Mouse (Mus musculus) lung, postnatal 36 days (tissue): ENCODE data around the gene Vmn2r85.
"Not testable (repeated sequence)": the region's sequence is repeated elsewhere in the genome, so short reads cannot be mapped to it uniquely, and the experiment has no call there.

Experiments
- DNase-seq: peaks from one replicate; pipeline ENCODE4 v3.0.0; 2022; ENCODE audit warnings: mixed read lengths

Gene Vmn2r85

DNA sequence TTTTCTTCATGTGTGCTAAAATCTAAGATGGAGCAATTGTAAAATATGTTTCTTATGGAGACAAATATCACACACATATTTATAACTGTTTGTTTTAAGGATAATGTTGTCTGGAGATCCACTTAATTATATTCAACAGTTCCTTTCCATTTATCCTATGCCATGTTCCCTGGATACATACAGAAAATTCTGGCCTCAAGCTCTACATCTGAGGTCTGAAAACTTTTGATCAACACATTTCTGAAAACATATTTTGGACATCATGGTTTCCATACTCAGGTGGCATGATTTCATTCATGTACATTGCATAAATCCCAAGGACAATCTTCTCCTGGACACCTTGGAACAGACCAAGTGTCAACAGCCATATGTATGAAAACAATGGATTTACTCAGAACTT, at the start of gene Vmn2r85:
TSS of gene Vmn2r85 (minus strand) at position 101 of the 400 bp plus-strand sequence.
- not testable (repeated sequence) for DNase-seq

DNA sequence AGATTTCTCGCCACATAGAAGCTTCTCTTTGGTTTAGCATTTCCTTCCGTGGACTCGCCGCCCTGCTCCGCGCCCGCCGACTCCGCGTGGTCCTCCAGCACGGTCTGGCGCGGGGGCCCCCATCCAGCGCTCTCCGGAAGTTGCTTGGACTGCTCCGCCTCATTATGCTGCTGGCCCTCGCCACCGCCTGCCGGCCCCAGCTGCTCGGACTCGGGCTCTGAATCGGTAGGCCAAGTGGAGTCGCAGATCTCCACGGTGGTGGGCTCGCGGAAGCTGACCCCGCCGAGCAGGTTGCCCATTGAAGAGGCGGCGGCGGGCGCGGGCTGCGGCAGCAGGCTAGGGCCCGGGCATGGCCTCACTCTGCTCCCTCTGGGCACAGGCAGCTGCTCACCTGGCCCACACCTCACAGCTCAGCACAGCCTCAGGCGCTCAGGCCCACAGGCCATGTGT, 40.8 kb upstream of the Vmn2r85 start:
- DNase-seq: no peak

DNA sequence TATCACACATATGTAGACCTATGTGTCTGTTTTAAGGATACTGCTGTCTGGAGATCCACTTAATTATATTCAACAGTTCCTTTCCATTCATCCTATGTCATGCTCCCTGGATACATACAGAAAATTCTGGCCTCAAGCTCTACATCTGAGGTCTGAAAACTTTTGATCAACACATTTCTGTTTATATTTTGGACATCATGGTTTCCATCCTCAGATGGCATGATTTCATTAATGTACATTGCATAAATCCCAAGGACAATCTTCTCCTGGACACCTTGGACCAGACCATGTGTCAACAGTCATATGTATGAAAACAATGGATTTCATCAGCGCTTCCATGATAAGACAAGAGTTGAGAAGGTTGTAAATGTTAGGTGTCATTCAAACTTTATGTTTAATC, 26.4 kb upstream of the Vmn2r85 start, which contains the start of gene Vmn2r86:
TSS of gene Vmn2r86 (minus strand) at position 101 of the 400 bp plus-strand sequence.
- not testable (repeated sequence) for DNase-seq

DNA sequence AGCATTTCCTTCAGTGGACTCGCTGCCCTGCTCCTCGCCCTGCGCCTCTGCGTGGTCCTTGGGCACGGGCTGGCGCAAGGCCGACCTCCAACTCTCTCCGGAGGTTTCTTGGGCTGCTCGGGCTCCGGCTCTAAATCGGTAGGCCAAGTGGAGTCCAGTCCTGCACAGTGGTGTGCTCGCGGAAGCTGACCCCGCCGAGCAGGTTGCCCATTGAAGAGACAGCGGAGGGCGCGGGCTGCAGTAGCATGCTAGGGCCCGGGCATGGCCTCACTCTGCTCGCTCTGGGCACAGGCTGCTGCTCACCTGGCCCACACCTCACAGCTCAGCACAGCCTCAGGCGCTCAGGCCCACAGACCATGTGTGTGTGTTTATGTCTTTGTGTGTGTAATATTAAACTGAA, 15.3 kb upstream of the Vmn2r85 start:
- DNase-seq: no peak

DNA sequence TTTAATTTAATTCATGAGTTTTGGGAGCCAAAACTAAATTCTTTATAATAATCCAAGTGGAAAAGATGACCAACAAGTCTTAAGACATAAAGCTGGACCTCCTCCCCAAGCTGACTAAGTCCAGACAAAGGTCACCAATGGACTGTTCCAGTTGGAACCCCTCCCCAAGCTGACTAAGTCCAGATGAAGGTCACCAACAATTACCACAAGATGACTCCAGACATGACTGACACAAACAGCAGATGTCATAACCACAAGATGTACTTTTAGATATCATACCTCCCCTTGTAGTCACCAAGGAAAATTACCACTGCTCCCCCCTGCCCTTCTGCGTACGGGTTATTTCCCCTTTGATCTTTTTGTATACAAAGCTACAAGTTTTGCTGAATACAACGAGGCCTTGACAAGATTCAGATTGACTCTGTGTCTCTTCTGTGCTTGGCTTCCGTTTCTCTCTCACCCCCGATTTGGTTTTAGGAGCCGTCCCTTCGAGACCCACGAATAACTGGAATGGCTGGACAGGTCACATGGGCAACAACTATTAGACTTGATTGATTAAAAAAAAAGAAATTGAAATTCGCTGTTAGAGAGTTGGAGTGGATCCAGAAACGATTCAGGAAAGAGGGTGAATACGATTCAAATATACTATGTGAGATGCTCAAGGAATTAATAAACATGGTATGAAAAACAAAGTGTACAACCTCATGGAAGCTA, 4.8 kb upstream of the Vmn2r85 start:
- DNase-seq: not testable (repeated sequence)

DNA sequence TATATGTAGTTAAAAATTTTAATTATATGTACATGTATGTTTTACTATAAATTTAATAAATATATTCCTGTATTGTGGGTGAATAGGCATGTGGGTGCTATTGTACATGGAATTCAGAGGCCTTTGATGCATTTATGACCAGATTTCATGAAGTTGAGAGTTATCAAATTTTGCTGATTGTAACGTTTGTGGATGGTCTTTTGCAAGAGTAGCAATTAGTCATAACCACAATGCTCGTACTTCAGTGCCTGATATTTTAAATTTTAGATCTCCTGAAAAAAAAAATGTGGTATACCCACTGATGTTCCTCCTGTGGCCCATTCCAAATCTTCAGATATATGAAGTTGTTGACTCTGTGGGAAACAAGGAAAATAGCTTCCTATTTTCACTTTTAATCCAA, 7.1 kb downstream of the Vmn2r85 start:
- not testable (repeated sequence) for DNase-seq

DNA sequence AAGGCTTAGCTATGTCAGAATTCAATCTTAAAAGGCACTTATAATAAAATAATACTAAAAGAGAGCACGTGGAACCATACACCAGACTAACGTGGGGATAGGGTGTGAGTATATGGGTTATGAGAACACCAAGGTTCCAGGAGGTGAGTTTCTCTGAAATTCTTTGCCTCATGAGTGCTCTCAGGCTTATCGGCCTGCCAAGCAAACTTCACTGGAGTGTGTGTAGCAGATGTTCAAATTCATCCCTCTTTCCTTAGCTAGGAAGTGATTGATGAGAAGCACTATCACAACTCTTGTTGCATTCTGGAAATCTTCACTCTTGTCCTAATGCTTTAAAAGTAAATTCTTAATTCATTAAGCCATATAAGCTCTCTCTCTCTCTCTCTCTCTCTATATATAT, 9.1 kb downstream of the Vmn2r85 start:
- no peak for DNase-seq

DNA sequence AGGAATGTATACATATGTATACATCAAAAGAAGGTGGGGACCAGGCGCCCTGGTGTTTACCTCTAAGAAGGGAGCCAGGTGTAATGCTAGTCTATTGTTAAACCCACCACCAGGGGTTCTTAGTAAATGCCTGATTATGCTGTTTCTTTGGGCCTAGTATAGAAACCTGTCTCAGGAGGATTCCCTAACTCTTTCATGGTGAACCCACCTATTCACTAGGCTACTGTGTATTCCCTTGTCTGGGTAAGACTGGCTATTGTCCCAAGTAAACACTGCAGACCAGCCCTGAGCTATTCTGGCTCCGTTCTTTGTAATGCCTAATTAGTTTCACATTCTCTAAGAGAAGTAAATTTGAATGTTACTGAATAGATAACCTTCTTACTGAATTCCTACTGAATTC, 9.5 kb downstream of the Vmn2r85 start:
- DNase-seq: not testable (repeated sequence)

DNA sequence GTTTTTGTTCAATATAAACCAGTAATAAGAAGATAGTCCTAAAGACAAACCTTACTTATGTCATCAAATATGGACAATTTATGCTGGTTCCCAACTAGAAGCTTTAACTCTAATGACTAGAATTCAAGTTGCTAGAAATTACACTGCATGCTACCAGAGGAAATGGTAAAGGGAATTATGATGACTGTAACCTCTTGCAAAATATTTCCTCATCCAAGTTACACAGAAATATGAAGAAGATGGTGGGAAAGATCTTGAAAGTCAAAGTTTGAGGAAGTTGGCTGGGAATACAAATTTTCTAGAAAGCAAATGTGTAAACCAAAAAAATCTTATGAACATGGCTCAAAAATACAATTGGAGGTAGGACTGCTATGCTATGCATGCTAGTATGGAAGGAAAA, 13.2 kb downstream of the Vmn2r85 start:
- not testable (repeated sequence) for DNase-seq

DNA sequence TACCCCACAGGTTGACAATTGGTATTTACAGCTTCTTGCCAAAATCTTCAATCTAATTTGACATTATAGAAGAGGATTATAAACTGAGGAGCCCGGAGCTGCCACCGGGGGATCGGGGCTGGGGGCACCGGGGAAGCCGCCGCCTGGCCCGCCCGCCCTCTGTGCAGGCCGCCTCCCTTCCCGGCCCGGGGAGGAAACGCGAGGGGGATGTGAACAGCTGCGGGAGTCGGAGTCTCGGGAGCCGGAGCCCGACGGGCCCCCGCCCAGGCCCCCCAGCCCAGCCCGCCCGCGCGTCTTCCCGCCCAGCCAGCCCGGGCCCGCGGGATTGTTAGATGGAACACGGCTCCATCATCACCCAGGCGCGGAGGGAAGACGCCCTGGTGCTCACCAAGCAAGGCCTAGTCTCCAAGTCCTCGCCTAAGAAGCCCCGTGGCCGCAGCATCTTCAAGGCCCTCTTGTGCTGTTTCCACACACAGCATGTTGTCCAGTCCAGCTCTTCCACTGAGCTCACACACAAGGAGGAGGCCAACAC, 17.3 kb downstream of the Vmn2r85 start:
- not testable (repeated sequence) for DNase-seq

DNA sequence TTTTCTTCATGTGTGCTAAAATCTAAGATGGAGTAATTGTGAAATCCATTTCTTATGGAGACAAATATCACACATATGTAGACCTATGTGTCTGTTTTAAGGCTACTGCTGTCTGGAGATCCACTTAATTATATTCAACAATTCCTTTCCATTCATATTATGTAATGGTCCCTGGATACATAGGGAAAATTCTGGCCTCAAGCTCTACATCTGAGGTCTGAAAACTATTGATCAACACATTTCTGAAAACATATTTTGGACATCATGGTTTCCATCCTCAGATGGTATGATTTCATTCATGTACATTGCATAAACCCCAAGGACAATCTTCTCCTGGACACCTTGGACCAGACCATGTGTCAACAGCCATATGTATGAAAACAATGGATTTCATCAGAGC, 35.3 kb downstream of the Vmn2r85 start, which contains the start of gene Vmn2r84:
TSS of gene Vmn2r84 (minus strand) at position 101 of the 400 bp plus-strand sequence.
- no peak for DNase-seq

DNA sequence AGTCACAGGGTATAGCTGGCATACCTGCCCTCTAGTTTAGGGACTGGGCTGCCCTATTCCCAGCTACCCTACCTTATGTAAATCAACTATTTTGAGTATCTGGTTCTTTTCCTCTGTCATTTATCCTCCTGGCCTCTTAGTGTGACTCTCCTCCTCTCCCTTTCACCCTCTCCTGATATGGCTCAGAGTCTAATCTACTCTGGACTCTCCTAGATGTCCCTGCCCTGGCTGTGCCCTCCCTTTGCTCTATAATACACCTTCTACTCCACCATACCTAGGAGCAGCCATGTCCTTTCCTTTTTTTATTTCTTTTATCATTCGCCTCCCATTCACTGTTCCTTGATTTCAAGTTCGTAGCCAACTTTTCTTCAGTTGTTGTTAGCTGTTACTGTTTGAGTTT, 54.4 kb downstream of the Vmn2r85 start:
- no peak for DNase-seq

DNA sequence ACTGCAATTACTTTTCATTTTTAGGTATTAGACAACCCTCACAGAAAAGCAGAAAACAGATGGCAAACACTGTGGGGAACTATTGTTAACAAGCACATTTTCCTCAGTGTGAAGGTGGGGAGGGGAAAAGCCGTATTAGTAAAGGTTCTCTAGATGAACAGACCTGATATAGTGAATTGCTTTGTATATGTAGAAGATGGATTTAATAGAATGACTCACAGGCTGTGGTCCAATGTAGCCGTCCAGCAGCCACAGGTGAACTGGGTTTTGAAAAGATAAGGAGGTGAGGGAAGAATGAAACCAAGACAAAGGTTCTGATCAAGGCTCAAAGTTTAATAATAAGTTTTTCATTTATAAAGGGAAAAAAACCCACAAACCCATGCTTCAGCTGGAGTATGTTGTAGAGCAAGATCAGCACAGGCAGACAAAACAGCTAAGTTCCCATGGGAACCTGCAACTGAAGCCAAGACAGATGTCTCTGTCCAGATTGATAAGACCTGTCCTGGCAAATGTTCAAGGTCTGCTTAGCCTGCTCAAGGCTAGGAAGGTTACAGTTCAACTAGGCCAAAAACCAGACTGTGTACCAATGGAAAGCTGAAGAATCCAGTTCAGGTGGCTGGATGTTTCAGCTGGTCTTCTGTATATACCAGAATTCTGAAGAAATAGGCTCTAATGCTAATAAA, 56.9 kb downstream of the Vmn2r85 start:
- no peak for DNase-seq

DNA sequence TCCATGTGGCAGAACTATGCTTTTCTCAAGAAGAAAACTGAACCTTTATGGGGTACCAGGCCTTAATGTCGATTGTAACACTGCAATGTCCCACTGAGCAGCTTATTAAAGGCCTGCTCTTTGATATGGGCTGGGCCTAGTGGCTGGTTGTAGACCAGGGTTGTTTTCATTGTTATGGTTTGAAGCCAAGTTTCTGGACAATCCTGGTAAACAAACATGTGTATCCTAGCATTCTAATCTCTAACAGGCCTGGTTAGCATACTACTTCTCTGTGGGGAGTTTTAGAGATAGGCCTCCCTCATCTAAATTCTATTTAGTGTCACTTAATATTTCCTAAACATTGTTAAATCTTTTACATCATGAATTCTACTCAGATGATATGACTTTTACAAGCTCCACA, 57.9 kb downstream of the Vmn2r85 start:
- no peak for DNase-seq

DNA sequence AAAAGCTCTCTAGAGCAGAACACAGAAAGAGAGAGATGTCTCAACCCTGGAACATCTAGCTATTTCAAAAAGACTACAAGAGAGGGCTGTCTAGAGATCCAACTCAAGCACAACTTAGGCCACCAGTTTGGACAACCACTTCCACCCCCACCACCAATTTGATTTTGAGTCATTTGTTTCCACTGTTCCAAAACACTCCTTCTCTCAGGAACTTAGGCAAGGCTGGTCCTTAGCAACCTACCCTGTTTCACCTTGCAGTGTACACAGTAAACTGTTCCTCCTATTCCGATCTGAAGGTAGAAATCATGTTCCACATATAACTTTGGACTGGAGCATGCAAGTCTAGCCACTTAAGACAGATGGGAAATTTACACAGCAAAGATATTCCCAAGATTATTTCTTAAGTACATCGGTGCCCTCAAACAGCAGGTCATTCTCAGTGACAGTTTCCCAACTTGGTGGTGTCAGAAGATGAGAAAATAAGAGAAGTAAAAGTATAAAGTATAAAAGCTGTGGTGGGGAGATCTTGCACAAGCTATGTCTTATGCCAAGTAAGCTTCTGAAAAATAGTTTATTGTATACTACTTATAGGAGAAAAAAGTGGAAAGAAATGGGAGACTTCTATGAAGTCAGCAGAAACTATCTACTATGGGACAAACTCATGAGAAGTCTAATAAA, 59.4 kb downstream of the Vmn2r85 start:
- no peak for DNase-seq

DNA sequence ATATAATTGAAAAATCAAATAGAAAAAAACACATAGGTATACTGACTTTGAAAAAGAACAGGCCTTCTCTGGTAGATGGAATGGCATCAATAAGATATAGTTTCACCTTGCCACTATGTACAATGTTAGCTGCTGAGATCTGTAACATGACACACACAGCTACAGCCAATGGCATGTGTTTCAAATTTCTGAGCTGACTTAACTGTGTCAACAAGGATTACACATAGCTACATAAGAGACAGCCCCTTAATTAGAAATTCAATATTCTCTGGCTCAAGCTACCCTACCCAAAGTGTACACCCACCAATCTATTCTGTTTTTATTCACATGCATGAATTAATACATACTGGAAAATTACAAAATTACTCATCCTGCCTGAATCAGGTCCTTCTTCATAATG, 61.1 kb downstream of the Vmn2r85 start:
- DNase-seq: no peak

DNA sequence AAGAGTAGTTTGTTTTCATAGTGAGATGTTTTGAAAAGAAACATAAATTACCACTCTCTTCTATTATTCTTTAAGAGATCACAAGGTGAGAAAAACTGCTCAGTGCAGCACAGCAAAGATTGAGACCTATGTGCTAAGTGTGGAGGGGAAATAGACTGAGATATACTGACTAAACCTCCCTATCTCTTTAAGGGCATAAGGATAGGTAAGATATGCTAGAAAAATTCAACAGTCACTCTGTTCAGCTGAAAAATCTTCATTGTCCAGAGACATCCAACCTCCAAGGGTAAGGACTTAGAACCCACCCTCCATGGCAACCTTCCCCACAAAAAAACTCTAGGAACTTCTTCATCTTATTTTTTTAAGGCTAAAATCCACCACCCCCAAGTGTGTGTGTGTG, 64.7 kb downstream of the Vmn2r85 start:
- no peak for DNase-seq
